Mouse (Mus musculus) spleen, postnatal 14 days (tissue): ENCODE data around the gene Strada.
"Not testable (repeated sequence)": the region's sequence is repeated elsewhere in the genome, so short reads cannot be mapped to it uniquely, and the experiment has no call there.

ENCODE experiments used
- DNase-seq, 2 experiments: peaks; one replicate each; pipeline ENCODE4 v3.0.0; 2021 to 2022; ENCODE audit warnings: low spot score in 2 of 2

The Strada gene

DNA sequence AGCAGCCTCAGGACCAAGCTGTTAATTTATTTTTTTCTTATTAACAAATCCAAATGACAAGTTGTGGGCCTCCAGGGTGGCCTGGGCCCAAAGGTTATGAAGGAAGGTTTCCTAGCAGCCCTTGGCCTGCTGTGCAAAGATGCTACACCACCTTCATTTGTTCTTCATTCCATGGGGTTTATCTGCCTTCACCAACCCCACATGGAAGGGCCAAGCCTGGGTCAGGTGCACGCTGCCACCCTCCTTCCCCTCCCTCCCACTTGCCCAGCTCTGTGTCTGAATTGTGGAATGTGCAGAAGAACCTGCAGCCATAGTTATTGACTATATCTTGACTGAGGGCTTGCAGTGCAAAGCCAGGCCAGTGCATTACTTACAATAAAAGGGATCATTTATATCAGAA, 45.7 kb downstream of the Strada start:
- DNase-seq, result no peak

DNA sequence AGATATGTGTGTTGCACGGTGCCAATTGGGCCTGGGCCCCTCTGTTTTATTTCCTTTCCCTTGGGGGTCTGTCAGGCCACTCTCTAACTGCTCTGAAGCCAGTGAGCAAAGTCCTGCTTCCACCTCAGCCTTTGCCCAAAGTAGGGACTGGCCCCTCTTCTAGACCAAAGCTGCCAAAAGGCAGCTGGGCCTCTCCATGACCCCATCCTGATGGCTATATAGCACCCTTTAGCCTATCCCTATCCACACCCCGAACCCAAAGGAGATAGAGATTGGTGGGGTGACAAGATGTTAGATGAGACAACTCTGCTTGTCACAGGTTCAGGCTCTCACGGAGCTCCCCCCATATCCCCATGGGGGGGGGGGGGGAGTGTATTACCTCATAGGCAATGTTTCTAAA, 46.2 kb downstream of the Strada start:
- no peak for DNase-seq

DNA sequence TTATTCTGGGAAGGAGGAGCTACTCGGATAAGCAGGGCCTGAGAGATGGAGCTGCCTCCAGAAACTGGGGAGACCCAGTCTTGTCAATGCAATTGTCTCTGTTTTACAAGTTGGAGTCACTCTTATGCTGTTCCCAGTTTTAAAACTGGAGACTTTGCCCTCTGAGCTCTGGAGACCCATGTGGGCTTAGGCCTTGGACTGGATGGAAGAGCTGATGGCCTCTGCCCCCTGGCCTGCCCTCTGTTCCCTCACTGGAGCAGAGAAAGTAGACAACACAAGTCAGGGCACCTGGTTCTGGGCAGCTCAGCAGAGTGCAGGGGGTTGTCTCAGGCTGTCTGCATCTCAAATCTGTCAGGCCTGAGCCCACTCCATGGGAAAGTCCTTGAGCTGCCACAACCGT, 47.2 kb downstream of the Strada start:
- DNase-seq, result no peak

DNA sequence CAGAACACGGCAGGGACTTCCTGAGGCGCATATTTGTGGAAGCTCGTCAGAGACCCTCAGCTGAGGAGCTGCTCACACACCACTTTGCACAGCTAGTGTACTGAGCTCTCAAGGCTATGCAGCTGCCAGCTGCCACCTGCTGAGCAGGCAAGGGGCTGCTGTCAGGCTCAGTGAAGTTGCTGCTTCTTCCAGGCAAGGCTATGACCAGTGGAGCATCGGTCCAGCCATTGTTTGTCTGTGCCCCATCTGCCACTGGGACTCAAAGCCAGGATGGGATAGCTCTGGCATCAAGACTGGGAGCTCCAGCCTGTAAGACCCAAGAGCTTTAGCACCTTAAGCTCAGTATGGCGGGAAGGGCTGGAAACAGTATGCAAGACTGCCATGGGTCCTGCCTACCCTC, 47.9 kb downstream of the Strada start:
- DNase-seq, result no peak

DNA sequence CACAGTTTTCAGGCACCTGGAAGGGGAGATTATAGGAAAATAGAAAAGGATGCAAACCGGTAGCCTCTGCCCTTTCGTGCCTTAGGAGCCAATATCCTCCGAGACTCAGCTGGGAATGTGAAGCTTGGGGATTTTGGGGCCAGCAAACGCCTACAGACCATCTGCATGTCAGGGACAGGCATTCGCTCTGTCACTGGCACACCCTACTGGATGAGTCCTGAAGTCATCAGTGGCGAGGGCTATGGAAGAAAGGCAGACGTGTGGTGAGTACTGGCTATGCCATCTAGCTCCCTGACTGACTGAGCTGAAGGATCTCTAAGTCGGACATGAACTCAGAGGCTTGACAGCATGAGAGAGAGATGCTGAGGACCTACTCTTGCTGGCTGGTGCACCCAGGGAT, 49.8 kb downstream of the Strada start:
- no peak for DNase-seq

DNA sequence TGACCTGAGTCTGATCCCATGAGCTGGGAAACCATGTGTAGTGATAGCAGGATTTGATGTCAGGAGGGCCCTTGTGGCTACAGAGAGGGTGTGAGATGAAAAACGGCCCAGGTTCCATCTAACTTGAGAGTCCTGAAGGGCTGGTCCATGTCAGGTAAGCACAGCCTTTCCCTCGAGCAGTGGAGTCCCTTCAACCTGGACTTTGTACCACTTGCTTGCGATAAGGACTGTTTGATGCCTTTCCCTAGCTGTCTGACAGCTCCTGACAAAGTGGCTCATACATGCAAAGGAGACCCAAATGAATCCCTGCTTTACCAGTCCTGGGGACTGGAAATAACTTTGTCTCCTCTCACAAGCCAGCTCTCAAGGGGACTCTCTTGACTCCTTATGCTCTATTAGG, 50.7 kb downstream of the Strada start:
- no peak for DNase-seq

DNA sequence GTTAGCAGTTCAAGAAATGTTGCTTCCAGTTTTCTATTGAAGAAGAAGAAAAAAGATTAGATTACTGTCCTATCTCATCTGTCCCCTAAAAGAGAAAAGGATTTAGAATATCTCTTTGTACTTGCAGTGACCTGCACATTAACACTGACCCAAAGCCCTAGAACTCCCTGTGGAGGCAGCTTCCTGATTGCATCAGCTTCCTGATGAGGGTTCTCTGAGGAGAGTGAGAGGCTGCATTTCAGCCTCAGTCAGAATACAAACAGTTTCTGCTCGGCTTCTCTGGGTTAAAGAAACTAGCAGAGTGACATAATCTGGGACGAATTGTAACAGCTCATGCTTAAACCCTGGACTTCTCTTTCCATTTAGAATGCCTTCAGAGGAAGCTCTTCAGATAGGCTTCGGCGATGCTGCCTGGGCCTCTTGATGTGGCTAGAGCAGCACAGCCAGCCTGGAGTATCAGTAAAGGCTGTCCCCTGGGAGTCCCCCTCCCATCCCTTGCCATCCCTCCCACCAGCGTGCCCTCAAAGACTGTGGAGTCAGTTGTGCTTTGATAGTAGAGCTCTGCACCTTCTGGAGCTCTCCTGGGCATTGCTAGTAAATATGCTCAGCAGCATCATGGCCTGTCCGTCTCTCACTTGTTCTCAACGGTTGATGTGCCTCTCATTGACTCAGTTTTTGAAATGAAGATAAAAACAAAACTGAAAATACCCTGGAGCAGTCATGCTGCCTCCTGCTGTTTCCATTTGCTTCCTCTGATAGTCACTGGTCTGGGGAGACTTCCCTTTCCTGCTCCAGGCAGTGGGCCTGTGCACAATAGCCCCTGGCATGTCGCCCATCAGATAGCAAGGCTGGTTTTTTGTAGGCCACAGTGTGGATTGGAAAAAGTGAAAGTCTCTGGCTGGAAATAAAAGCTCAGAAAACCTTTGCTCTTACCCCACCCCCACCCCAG, 67.1 kb downstream of the Strada start:
- DNase-seq, result no peak

DNA sequence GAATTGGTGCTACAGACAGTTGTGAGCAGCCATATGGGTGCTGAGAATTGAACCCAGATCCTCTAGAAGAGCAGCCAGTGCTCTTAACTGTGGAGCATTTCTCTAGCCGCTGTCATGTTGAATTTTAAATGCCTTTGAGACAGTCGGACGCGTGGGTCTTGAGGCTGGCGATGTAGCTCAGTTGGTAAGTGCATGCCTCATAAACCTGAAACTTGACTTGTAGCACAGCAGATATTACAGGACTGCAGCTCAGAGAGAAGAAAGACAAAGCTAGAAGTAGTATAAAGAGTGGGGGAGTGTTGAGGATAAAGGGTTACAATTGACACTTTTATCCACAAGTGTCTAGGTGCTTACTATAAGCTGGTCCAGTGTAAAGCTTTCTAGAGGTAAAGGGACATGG, 69.5 kb downstream of the Strada start:
- DNase-seq, result no peak

DNA sequence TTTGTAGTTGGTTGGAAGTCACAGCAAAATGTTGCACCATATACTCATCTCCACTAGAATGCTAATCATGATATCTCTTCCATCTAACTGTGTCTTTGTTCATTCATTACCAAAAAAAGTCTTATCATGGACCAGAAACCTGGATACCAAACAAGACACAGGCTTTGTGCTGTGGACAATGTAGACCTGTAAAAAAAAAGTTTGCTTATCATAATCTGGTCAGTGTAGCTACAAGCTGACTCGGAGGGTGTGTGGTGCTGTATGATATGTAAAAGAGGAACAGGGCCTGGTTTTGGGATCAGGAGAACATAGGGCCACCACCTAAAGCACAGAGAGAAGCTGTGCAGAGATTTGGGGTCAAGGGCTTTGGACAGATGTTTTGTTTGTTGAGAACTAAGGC, 72.5 kb downstream of the Strada start:
- no peak for DNase-seq

DNA sequence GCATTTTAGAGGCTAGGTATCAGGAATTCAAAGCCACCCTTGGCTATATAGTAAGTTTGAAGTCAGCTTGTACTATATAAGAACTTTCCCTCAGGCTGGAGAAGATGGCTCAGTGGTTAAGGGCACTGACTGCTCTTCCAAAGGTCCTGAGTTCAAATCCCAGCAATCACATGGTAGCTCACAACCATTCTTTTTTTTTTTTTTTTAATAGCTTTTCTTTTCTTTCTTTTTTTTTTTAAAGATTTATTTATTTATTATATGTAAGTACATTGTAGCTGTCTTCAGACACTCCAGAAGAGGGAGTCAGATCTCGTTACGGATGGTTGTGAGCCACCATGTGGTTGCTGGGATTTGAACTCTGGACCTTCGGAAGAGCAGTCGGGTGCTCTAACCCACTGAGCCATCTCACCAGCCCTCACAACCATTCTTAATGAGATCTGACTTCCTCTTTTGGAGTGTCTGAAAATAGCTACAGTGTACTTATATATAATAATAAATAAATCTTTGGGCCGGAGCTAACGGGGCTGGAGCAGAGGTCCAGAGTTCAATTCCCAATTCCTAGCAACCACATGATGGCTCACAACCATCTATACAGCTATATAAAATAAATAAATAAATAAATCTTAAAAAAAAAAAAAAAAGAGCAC, 75.1 kb downstream of the Strada start:
- DNase-seq, result not testable (repeated sequence)

DNA sequence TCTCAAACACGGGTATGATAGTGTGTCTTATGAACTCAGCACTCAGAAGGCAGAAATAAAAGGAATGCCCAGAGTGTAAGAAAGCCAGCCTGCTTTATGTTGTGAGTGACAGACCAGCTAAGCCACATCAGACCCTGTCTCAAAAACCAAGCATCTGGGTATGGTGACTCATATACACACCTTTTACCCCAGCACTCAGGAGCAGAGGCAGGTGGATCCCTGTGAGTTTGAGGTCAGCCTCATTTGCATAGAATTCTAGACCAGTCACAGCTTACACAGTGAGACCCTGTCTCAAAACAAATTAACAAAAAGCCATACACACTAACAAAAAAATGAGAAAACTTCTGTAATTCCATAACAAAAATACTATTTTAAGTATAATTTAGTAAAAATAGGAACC, 76.1 kb downstream of the Strada start:
- DNase-seq, result no peak

DNA sequence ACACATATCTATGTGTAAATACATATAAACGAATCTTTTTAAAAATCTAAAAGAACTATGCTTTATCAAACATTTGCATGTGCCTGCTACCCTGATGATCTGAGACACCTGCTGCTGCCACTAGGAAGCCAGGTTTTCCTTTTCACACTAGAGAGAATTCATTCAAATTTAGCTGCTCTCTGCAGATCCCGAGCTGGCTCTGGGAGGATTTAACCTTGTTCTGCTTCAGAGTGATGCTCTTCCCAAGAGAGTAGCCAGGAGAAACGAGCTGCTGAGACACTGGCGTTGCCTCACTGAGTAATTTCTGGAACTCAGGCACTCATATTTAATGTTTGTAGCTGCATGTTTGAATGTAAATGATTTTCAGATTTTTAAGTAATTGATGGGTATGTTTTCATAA, 77.2 kb downstream of the Strada start:
- no peak for DNase-seq

DNA sequence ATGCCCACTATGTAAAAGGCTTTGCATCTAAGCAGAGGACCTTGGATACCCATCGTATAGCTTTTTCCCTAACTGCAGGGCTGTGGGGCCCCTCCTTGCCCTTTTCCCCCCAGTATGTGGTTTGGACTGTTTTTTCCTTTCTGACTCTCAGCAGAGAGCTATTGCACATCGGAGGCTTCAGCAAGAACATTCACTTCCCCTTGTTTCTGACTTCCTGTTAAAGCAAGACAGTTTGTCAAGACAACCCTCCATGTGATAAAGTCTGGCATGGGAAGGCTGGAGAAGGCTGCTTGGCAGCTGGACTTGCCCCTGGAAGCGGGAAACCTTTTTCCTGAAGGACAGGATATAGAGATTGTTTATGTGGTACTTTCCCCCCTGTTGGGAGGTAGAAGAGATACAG, 79.2 kb downstream of the Strada start:
- DNase-seq, result peak; percentile 8 to 10

DNA sequence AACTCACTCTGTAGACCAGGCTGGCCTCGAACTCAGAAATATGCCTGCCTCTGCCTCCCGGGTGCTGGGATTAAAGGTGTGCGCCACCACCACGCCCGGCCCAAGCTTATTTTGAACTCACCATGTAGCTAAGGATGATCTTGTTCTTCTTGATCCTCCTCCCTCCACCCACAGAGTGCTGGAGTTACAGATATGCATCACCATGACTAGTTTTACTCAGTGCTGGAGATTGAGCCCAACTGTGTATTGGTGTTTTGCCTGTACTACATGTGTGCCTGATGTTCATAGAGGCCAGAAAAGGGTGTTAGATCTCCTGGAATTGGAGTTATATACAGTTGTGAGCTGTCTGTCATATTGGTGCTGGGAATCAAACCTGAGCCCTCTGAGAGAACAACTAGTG, 79.7 kb downstream of the Strada start:
- no peak for DNase-seq
